Mouse (Mus musculus) lung, embryonic 16.5 days (tissue): ENCODE data around the gene Fhad1. TPM values are rescaled to one million over a fixed set of nuclear protein-coding genes. Genes with fewer than 3 reads are reported as not detected.
"Not testable (repeated sequence)": the region's sequence is repeated elsewhere in the genome, so short reads cannot be mapped to it uniquely, and the experiment has no call there.

ENCODE experiments used
- ATAC-seq: fragments of 200-750 bp; cut with Nextera tagmentation; 2 replicates; pipeline ENCODE4 v1.8.0; 2017; ENCODE audit warnings: low read depth, mild to moderate bottlenecking, moderate library complexity
- H3K27ac ChIP-seq: fragments of 300-500 bp; sonication (generic); 2 replicates; pipeline ENCODE4 v1.5.1; 2014; ENCODE audit warnings: mild to moderate bottlenecking, control low read depth, low read length
- H3K27me3 ChIP-seq: fragments of 300-500 bp; sonication (generic); 2 replicates; pipeline ENCODE4 v1.6.1; 2014; ENCODE audit warnings: low read depth, low read length, mixed read lengths; ENCODE audit not compliant: control insufficient read depth, insufficient read depth
- H3K36me3 ChIP-seq: fragments of 300-500 bp; sonication (generic); 2 replicates; pipeline ENCODE4 v1.6.1; 2014; ENCODE audit warnings: low read length; ENCODE audit not compliant: control insufficient read depth, insufficient read depth
- H3K4me1 ChIP-seq: fragments of 300-500 bp; sonication (generic); replicated peaks from 2 replicates; pipeline ENCODE4 v1.6.1; 2014; ENCODE audit warnings: low read length, mixed read lengths; ENCODE audit not compliant: control insufficient read depth, insufficient read depth
- H3K4me2 ChIP-seq: fragments of 300-500 bp; sonication (generic); 2 replicates; pipeline ENCODE4 v1.6.1; 2014; ENCODE audit warnings: low read depth, low read length, control low read depth
- H3K4me3 ChIP-seq: fragments of 300-500 bp; sonication (generic); 2 replicates; pipeline ENCODE4 v1.5.1; 2014; ENCODE audit warnings: mild to moderate bottlenecking, low read length, control low read depth
- H3K9ac ChIP-seq: fragments of 300-500 bp; sonication (generic); 2 replicates; pipeline ENCODE4 v1.6.1; 2014; ENCODE audit warnings: low read length, control low read depth
- H3K9me3 ChIP-seq: fragments of 300-500 bp; sonication (generic); 2 replicates; pipeline ENCODE4 v1.6.1; 2016; ENCODE audit warnings: low read length; ENCODE audit not compliant: control insufficient read depth
- WGBS: fragments of 180-500 bp; shearing (Covaris S2); extraction: QIAGEN DNeasy Blood & Tissue Kit; methylation state at CpG from one replicate; pipeline ENCODE4 v1.1.7; 2014; 5-methylcytosine and 5-hydroxymethylcytosine counted together
- polyA plus RNA-seq: library from polyadenylated mRNA; unstranded; fragments of >200 nt; fragmentation: Nextera tagmentation; extraction: Ambion mirVana; gene quantifications from 2 replicates; pipeline ENCODE4 v1.2.1, GENCODE M21; 2015

Fhad1 gene
- polyA plus RNA-seq, 1 experiment from 2014 or later = 3.3 TPM

- Histone ChIP-seq H3K27me3 (peaks cover 8% of the 10 kb centered on the region; the same call in 1 of the 2 replicates), H3K4me1 (peaks cover 5% of the 10 kb centered on the region; the same call in 1 of the 2 replicates), H3K9ac (no peak overlapping the region), H3K9me3 (no peaks in the 10 kb centered on the region), H3K4me3 (no peak overlapping the region), H3K4me2 (no peak overlapping the region), H3K36me3 (no peaks in the 10 kb centered on the region), H3K27ac (no peak overlapping the region)
- 87% methylated on average over 13 of the region's 13 CpGs for WGBS
- no peak for ATAC-seq
These were observed 3.6 kb downstream of the Fhad1 start for GRCm38 (mm10) chr4:142011236-142011635.

DNA sequence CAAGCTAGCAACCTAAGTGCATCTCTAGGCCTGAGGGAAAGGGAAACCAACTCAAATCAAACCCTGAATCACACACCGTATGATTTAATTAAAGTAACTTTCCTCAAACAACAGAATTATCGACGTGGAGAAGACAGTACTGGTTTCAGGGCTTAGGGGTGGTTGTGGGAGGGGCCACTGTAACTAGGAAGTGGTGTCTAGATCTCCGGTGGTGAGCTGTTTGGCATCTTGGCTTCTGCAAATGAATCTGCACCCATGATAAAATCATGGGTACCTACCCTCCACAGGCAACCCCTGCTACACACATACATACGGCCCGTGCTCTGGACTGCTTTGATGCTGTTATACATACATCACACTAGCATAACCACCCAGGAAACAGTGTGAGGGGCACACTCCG, 4.4 kb downstream of the Fhad1 start:
- Histone ChIP-seq H3K4me2 (no peak overlapping the region), H3K9me3 (no peaks in the 10 kb centered on the region), H3K9ac (no peak overlapping the region), H3K27ac (no peak overlapping the region), H3K27me3 (peaks cover 6% of the 10 kb centered on the region; the same call in 1 of the 2 replicates), H3K4me3 (no peak overlapping the region), H3K36me3 (no peaks in the 10 kb centered on the region), H3K4me1 (peaks cover 3% of the 10 kb centered on the region; the same call in 1 of the 2 replicates)
- WGBS = 66% methylated on average over 7 of the region's 7 CpGs
- no peak for ATAC-seq

DNA sequence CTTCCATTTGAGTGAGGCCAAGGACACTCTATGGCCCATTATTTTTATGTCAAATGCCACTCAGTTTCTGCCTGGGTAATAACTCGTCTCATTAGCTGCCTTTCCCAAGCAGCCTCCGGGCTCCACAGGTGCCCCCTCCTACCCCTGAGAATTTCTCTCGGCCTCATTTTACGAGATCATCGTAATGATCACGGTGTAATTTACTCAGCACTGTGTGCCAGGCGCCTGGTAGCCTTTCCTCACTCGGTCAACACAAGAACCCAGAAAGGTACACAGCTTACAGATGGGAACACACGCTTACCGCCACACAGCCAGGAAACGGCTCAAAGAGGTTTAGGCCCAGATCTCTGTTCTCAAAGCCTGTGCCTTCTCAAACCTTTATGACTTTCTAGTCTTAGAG, 6.7 kb downstream of the Fhad1 start:
- no peaks in the 10 kb centered on the region for H3K27me3 ChIP-seq
- no peak overlapping the region for H3K4me3 ChIP-seq
- H3K36me3 ChIP-seq = no peaks in the 10 kb centered on the region
- H3K9ac ChIP-seq = no peak overlapping the region
- H3K27ac ChIP-seq = no peak overlapping the region
- H3K4me1 ChIP-seq = no peaks in the 10 kb centered on the region
- no peak overlapping the region for H3K4me2 ChIP-seq
- 63% methylated on average over 11 of the region's 11 CpGs for WGBS
- no peak for ATAC-seq
- no peaks in the 10 kb centered on the region for H3K9me3 ChIP-seq

- Histone ChIP-seq H3K9me3 (no peaks in the 10 kb centered on the region), H3K27ac (no peak overlapping the region), H3K9ac (no peak overlapping the region), H3K36me3 (no peaks in the 10 kb centered on the region), H3K4me2 (no peak overlapping the region), H3K4me3 (no peak overlapping the region), H3K4me1 (peaks cover 8% of the 10 kb centered on the region; the same call in 1 of the 2 replicates), H3K27me3 (no peaks in the 10 kb centered on the region)
- WGBS = 34% methylated on average over 9 of the region's 9 CpGs
- ATAC-seq = no peak
These were observed 14.3 kb downstream of the Fhad1 start for GRCm38 (mm10) chr4:142000581-142000980.

DNA sequence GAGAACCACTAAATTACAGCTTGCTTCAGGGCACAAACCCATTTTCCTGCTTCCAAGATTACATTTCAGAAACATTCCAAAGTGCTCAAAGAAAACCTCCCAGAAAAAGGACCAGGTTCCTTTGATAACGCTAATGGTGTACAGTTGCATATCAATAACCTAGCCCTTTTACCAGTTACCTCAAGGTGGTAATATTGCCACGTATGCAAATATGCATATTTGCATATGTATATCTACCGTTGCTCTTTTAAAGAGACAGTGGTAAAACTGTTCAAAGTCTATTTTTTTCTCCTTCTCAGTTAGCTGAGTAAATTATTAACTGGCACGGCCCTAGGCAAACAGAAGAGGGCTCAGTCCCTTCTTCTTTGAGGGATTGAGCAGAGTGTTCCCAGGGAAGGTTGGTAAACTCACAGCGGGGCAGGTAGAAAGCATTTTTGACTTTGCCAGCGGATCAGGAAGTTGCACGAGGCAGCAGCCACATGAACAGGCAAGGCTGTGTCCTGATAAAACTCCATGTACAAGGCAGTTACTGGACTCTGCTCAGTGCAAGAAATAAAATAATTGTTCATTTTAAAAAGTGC, 15.3 kb downstream of the Fhad1 start:
- no peaks in the 10 kb centered on the region for H3K27me3 ChIP-seq
- H3K36me3 ChIP-seq = no peaks in the 10 kb centered on the region
- H3K9me3 ChIP-seq = no peaks in the 10 kb centered on the region
- 0 out of 2 replicates have a peak, but pooled peaks have one; percentile 37 for ATAC-seq
- H3K27ac ChIP-seq = peak overlapping the region; percentile 77
- H3K4me2 ChIP-seq = no peak overlapping the region
- WGBS = 39% methylated on average over 7 of the region's 7 CpGs
- H3K4me1 ChIP-seq = peaks cover 8% of the 10 kb centered on the region; the same call in 1 of the 2 replicates
- no peak overlapping the region for H3K9ac ChIP-seq
- H3K4me3 ChIP-seq = no peak overlapping the region

GRCm38 (mm10) chr4:141998282-141998821, 16.5 kb downstream of the Fhad1 start:
- Histone ChIP-seq H3K9ac (no peak overlapping the region), H3K27ac (no peak overlapping the region), H3K4me3 (no peak overlapping the region; the same call in 1 of the 2 replicates), H3K27me3 (no peaks in the 10 kb centered on the region), H3K4me2 (peak overlapping the region; percentile 34), H3K9me3 (no peaks in the 10 kb centered on the region), H3K4me1 (peaks cover 8% of the 10 kb centered on the region; the same call in 1 of the 2 replicates), H3K36me3 (no peaks in the 10 kb centered on the region)
- WGBS = 33% methylated on average over 11 of the region's 11 CpGs
- ATAC-seq = no peak

DNA sequence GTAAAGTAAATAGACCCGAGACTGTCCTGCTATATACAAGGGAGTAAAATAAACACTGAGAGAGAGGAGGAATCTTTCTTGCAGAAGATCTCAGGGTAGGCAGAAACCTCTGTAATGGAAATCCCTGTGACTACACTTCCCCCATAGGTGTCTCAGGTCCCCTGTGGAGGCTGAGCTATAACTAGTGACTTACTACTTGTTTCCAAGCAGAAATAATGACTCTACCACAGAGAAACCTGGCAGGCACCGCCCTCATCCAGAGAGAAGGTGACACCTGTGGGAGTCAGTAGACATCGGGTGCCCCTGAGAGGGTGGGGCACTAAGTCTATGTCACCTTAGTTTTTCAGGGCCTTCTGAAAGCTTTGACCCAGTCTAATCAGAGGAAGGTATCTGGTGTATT, 18.0 kb downstream of the Fhad1 start:
- H3K4me1 ChIP-seq = peaks cover 8% of the 10 kb centered on the region; the same call in 1 of the 2 replicates
- H3K4me3 ChIP-seq = no peak overlapping the region
- 52% methylated on average over 3 of the region's 3 CpGs for WGBS
- no peak overlapping the region for H3K4me2 ChIP-seq
- H3K27me3 ChIP-seq = no peaks in the 10 kb centered on the region
- H3K27ac ChIP-seq = no peak overlapping the region
- no peaks in the 10 kb centered on the region for H3K9me3 ChIP-seq
- ATAC-seq = no peak
- no peaks in the 10 kb centered on the region for H3K36me3 ChIP-seq
- H3K9ac ChIP-seq = no peak overlapping the region

- 53% methylated on average over 7 of the region's 7 CpGs for WGBS
- Histone ChIP-seq H3K36me3 (no peaks in the 10 kb centered on the region), H3K4me3 (no peak overlapping the region), H3K27me3 (no peaks in the 10 kb centered on the region), H3K27ac (no peak overlapping the region), H3K9ac (no peak overlapping the region), H3K4me2 (no peak overlapping the region), H3K4me1 (peaks cover 8% of the 10 kb centered on the region; the same call in 1 of the 2 replicates), H3K9me3 (no peaks in the 10 kb centered on the region)
- no peak for ATAC-seq
These were observed 18.8 kb downstream of the Fhad1 start for GRCm38 (mm10) chr4:141996086-141996485.

- H3K4me3 ChIP-seq, H3K9me3 ChIP-seq, H3K4me2 ChIP-seq, ATAC-seq, H3K27me3 ChIP-seq, H3K27ac ChIP-seq, H3K9ac ChIP-seq, H3K4me1 ChIP-seq, H3K36me3 ChIP-seq: not testable (repeated sequence)
- 50% methylated on average over 2 of the region's 2 CpGs for WGBS
These were observed 20.8 kb downstream of the Fhad1 start for GRCm38 (mm10) chr4:141994062-141994471.
